Mouse (Mus musculus) limb, embryonic 14.5 days (tissue): ENCODE measurements around the gene Gm5475. TPM values are rescaled to one million over a fixed set of nuclear protein-coding genes. Genes with fewer than 3 reads are reported as not detected.

Experiments
- ATAC-seq: fragments of 200-750 bp; cut with Nextera tagmentation; 2 replicates; pipeline ENCODE4 v1.8.0; 2017; ENCODE audit warnings: low read depth, moderate number of reproducible peaks, moderate TSS enrichment; ENCODE audit not compliant: low FRiP score
- DNase-seq: peaks from one replicate; pipeline ENCODE4 v3.0.0-alpha.2; 2015; ENCODE audit warnings: low spot score
- H3K27ac ChIP-seq: fragments of 300-500 bp; sonication (generic); replicated peaks from 2 replicates; pipeline ENCODE4 v1.5.1; 2014; ENCODE audit warnings: low read depth, mild to moderate bottlenecking, low read length, moderate library complexity, mixed read lengths
- H3K27me3 ChIP-seq: fragments of 300-500 bp; sonication (generic); 2 replicates; pipeline ENCODE4 v1.6.1; 2014; ENCODE audit warnings: low read length, mixed read lengths; ENCODE audit not compliant: control insufficient read depth, insufficient read depth
- H3K36me3 ChIP-seq: fragments of 300-500 bp; sonication (generic); 2 replicates; pipeline ENCODE4 v1.6.1; 2014; ENCODE audit warnings: mild to moderate bottlenecking, low read length, moderate library complexity, mixed read lengths; ENCODE audit not compliant: control insufficient read depth, insufficient read depth
- H3K4me1 ChIP-seq: fragments of 300-500 bp; sonication (generic); 2 replicates; pipeline ENCODE4 v1.6.1; 2014; ENCODE audit warnings: antibody characterized with exemption, low read length, mixed read lengths; ENCODE audit not compliant: control insufficient read depth, insufficient read depth
- H3K4me2 ChIP-seq: fragments of 300-500 bp; sonication (generic); replicated peaks from 2 replicates; pipeline ENCODE4 v1.6.1; 2014; ENCODE audit warnings: low read depth, mild to moderate bottlenecking, low read length, moderate library complexity; ENCODE audit not compliant: severe bottlenecking
- H3K4me3 ChIP-seq: fragments of 300-500 bp; sonication (generic); replicated peaks from 2 replicates; pipeline ENCODE4 v1.5.1; 2014; ENCODE audit warnings: low read length
- H3K9ac ChIP-seq: fragments of 300-500 bp; sonication (generic); 2 replicates; pipeline ENCODE4 v1.6.1; 2014; ENCODE audit warnings: mild to moderate bottlenecking, low read depth, low read length, moderate library complexity; ENCODE audit not compliant: severe bottlenecking
- H3K9me3 ChIP-seq: fragments of 300-500 bp; sonication (generic); 2 replicates; pipeline ENCODE4 v1.6.1; 2016; ENCODE audit warnings: low read length; ENCODE audit not compliant: control insufficient read depth
- POLR2A ChIP-seq: fragments of 200-500 bp; IDR thresholded peaks from 2 replicates; pipeline ENCODE4 v1.8.0; 2012; ENCODE audit warnings: inconsistent platforms, mild to moderate bottlenecking, moderate library complexity, borderline replicate concordance; ENCODE audit not compliant: insufficient read depth, insufficient read length; ENCODE audit errors: extremely low read depth
- WGBS: fragments of 180-500 bp; shearing (Covaris S2); extraction: QIAGEN DNeasy Blood & Tissue Kit; methylation state at CpG from one replicate; pipeline ENCODE4 v1.1.7; 2014; 5-methylcytosine and 5-hydroxymethylcytosine counted together
- polyA plus RNA-seq, 2 experiments: library from polyadenylated mRNA; depleted of rRNA in 1 of 2; stranded (reverse) in 1 of 2; unstranded in 1 of 2; fragments of >200 nt; fragmentation: Nextera tagmentation in 1 of 2; extraction: Ambion mirVana in 1 of 2; gene quantifications; 2 replicates each; pipeline versions ENCODE4 v1.2.1 to v1.2.3; 2012 to 2014

Gm5475 gene
- polyA plus RNA-seq, 2 experiments = 0.04 to 0.12 TPM

DNA sequence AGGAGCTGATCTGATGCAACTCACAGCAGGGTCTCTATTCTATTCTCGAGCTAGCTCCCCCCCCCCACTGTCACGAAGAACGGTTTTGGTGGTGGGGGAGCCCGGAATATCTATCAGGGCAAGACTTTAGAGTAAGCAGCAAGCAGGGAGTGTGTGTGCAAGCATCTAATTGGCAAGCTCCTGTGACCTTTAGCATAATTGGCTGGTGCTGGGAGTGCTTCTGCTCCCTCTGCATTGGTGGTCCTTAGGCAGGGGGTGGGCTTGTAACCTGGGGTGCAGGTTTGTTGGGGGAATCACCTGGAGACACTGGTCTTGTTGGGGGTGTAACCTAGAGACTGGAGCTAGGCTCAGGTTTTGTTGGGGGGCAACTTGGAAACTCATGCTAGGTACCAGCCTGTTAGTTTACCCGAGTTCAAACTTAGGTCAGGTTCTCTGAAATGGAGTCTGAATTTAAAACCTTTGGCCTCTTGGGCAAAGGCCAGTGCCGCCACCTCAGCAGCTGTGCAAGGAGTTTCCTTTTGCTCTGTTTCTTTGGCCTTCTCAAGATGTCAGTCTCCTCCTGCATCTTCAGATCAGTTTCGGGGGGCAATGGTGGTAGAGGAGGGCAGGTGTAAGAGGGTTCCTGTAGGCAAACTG lies 34.5 kb downstream of the Gm5475 start:
- H3K4me3 ChIP-seq = no peak overlapping the region
- ATAC-seq (no peak), DNase-seq (no peak)
- H3K4me2 ChIP-seq = no peak overlapping the region
- TF ChIP-seq POLR2A = no peak
- no peaks in the 10 kb centered on the region for H3K9me3 ChIP-seq
- H3K27me3 ChIP-seq = no peaks in the 10 kb centered on the region
- no peaks in the 10 kb centered on the region for H3K36me3 ChIP-seq
- H3K27ac ChIP-seq = no peak overlapping the region
- H3K4me1 ChIP-seq = no peaks in the 10 kb centered on the region
- WGBS = 61% methylated on average over 7 of the region's 7 CpGs
- no peak overlapping the region for H3K9ac ChIP-seq

GRCm38 (mm10) chr15:100457340-100457739 lies 35.4 kb downstream of the Gm5475 start:
- Histone ChIP-seq H3K4me1 (no peaks in the 10 kb centered on the region), H3K9ac (no peak overlapping the region), H3K4me2 (no peak overlapping the region), H3K27me3 (no peaks in the 10 kb centered on the region), H3K4me3 (no peak overlapping the region), H3K36me3 (no peaks in the 10 kb centered on the region), H3K9me3 (no peaks in the 10 kb centered on the region), H3K27ac (no peak overlapping the region)
- DNase-seq (peak; percentile 92), ATAC-seq (no peak; the same call in 1 of the 2 replicates)
- 7% methylated on average over 17 of the region's 17 CpGs for WGBS
- TF ChIP-seq POLR2A = no peak

DNA sequence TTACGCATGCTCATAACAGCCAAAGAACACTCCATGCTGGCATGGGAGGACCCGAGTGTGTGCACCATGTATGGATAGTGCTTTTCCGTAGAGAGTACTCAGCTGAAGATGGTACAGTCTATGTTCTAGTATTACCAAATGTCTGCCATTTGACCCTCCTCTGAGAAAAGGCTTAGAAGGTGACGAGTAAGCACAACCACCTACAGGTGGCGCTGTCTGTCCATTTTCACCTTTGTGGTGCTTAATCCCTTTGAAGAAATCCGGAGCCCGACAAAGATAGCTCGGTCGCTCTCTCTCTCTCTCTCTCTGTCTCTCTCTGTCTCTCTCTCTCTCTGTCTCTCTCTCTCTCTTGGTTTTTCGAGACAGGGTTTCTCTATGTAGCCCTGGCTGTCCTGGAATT lies 36.1 kb downstream of the Gm5475 start:
- H3K4me1 ChIP-seq = no peaks in the 10 kb centered on the region
- no peak overlapping the region for H3K27ac ChIP-seq
- 54% methylated on average over 10 of the region's 10 CpGs for WGBS
- H3K27me3 ChIP-seq = no peaks in the 10 kb centered on the region
- no peak for ATAC-seq
- no peak overlapping the region for H3K9ac ChIP-seq
- H3K4me2 ChIP-seq = no peak overlapping the region
- H3K36me3 ChIP-seq = no peaks in the 10 kb centered on the region
- no peak overlapping the region for H3K4me3 ChIP-seq
- peak; percentile 45 for DNase-seq
- no peaks in the 10 kb centered on the region for H3K9me3 ChIP-seq
- no peak for TF ChIP-seq POLR2A

- Histone ChIP-seq H3K27ac (no peak overlapping the region), H3K4me3 (no peak overlapping the region), H3K4me2 (no peak overlapping the region; the same call in 1 of the 2 replicates), H3K4me1 (no peaks in the 10 kb centered on the region), H3K9ac (no peak overlapping the region), H3K36me3 (no peaks in the 10 kb centered on the region), H3K9me3 (no peaks in the 10 kb centered on the region), H3K27me3 (no peaks in the 10 kb centered on the region)
- DNase-seq (no peak), ATAC-seq (no peak)
- WGBS = 7% methylated on average over 12 of the region's 12 CpGs
- no peak for TF ChIP-seq POLR2A
Observed at GRCm38 (mm10) chr15:100460942-100461341, 39.0 kb downstream of the Gm5475 start.

GRCm38 (mm10) chr15:100461646-100462045 lies 39.7 kb downstream of the Gm5475 start:
- ATAC-seq = no peak
- H3K27me3 ChIP-seq = no peaks in the 10 kb centered on the region
- no peaks in the 10 kb centered on the region for H3K4me1 ChIP-seq
- no peak for DNase-seq
- H3K9me3 ChIP-seq = no peaks in the 10 kb centered on the region
- H3K4me3 ChIP-seq = no peak overlapping the region
- no peak overlapping the region for H3K27ac ChIP-seq
- H3K9ac ChIP-seq = no peak overlapping the region
- TF ChIP-seq POLR2A = no peak
- H3K4me2 ChIP-seq = no peak overlapping the region
- H3K36me3 ChIP-seq = no peaks in the 10 kb centered on the region
- 71% methylated on average over 9 of the region's 9 CpGs for WGBS
